Mouse (Mus musculus) neural tube, embryonic 13.5 days (tissue): ENCODE measurements around the gene Gm20388. TPM values are rescaled to one million over a fixed set of nuclear protein-coding genes. Genes with fewer than 3 reads are reported as not detected.

ENCODE experiments used
- ATAC-seq: fragments of 200-750 bp; cut with Nextera tagmentation; 2 replicates; pipeline ENCODE4 v1.8.0; 2017; ENCODE audit warnings: low read depth, mild to moderate bottlenecking, moderate TSS enrichment, moderate library complexity
- H3K27ac ChIP-seq: fragments of 300-500 bp; sonication (generic); replicated peaks from 2 replicates; pipeline ENCODE4 v1.5.1; 2015; ENCODE audit warnings: moderate library complexity, mild to moderate bottlenecking, inconsistent platforms
- H3K27me3 ChIP-seq: fragments of 300-500 bp; sonication (generic); 2 replicates; pipeline ENCODE4 v1.6.1; 2015; ENCODE audit warnings: mild to moderate bottlenecking, inconsistent platforms
- H3K36me3 ChIP-seq: fragments of 300-500 bp; sonication (generic); 2 replicates; pipeline ENCODE4 v1.6.1; 2015; ENCODE audit warnings: mild to moderate bottlenecking, inconsistent platforms
- H3K4me1 ChIP-seq: fragments of 300-500 bp; sonication (generic); replicated peaks from 2 replicates; pipeline ENCODE4 v1.6.1; 2015; ENCODE audit warnings: inconsistent platforms
- H3K4me2 ChIP-seq: fragments of 300-500 bp; sonication (generic); 2 replicates; pipeline ENCODE4 v1.6.1; 2015; ENCODE audit warnings: inconsistent platforms, mild to moderate bottlenecking, moderate library complexity
- H3K4me3 ChIP-seq: fragments of 300-500 bp; sonication (generic); 2 replicates; pipeline ENCODE4 v1.5.1; 2015; ENCODE audit warnings: mild to moderate bottlenecking, inconsistent platforms
- H3K9ac ChIP-seq: fragments of 300-500 bp; sonication (generic); 2 replicates; pipeline ENCODE4 v1.6.1; 2015; ENCODE audit warnings: moderate library complexity, mild to moderate bottlenecking, inconsistent platforms
- H3K9me3 ChIP-seq: fragments of 300-500 bp; sonication (generic); 2 replicates; pipeline ENCODE4 v1.6.1; 2016; ENCODE audit warnings: inconsistent platforms
- WGBS: fragments of 180-500 bp; shearing (Covaris S2); methylation state at CpG from one replicate; pipeline ENCODE4 v1.1.7; 2015; 5-methylcytosine and 5-hydroxymethylcytosine counted together
- polyA plus RNA-seq: library from polyadenylated mRNA; unstranded; fragments of >200 nt; fragmentation: Nextera tagmentation; extraction: Ambion mirVana; gene quantifications from 2 replicates; pipeline ENCODE4 v1.2.1, GENCODE M21; 2015

The Gm20388 gene
- polyA plus RNA-seq, 1 experiment from 2014 or later = 0.27 TPM

GRCm38 (mm10) chr8:123499556-123499955 lies 3588.9 kb downstream of the Gm20388 start:
- no peak overlapping the region for H3K27ac ChIP-seq

GRCm38 (mm10) chr8:123502192-123502591 lies 3591.6 kb downstream of the Gm20388 start:
- H3K27me3 ChIP-seq = no peaks in the 10 kb centered on the region
- H3K4me2 ChIP-seq = no peak overlapping the region
- H3K36me3 ChIP-seq = peaks cover 95% of the 10 kb centered on the region
- no peak for ATAC-seq
- H3K9ac ChIP-seq = no peak overlapping the region
- H3K4me3 ChIP-seq = no peak overlapping the region
- no peaks in the 10 kb centered on the region for H3K4me1 ChIP-seq
- H3K27ac ChIP-seq = no peak overlapping the region
- H3K9me3 ChIP-seq = no peaks in the 10 kb centered on the region
- WGBS = 93% methylated on average over 5 of the region's 5 CpGs

More at GRCm38 (mm10) chr8:123499556-123499955, 3588.9 kb downstream of the Gm20388 start:
- Histone ChIP-seq H3K9me3 (no peaks in the 10 kb centered on the region), H3K36me3 (peaks cover 95% of the 10 kb centered on the region), H3K4me3 (no peak overlapping the region), H3K27me3 (no peaks in the 10 kb centered on the region), H3K4me2 (no peak overlapping the region), H3K4me1 (no peaks in the 10 kb centered on the region), H3K9ac (no peak overlapping the region)
- 94% methylated on average over 11 of the region's 11 CpGs for WGBS
- ATAC-seq = no peak

- 0 out of 2 replicates have a peak, but pooled peaks have one; percentile 7 for ATAC-seq
- no peak overlapping the region for H3K4me3 ChIP-seq
- no peaks in the 10 kb centered on the region for H3K27me3 ChIP-seq
- H3K9ac ChIP-seq = no peak overlapping the region
- H3K9me3 ChIP-seq = no peaks in the 10 kb centered on the region
- H3K27ac ChIP-seq = no peak overlapping the region
- H3K4me2 ChIP-seq = no peak overlapping the region
- WGBS = 98% methylated on average over 6 of the region's 6 CpGs
- peaks cover 100% of the 10 kb centered on the region for H3K36me3 ChIP-seq
- no peaks in the 10 kb centered on the region for H3K4me1 ChIP-seq
Observed at GRCm38 (mm10) chr8:123503801-123504467, 3593.3 kb downstream of the Gm20388 start.

- no peak overlapping the region for H3K4me3 ChIP-seq
- no peak overlapping the region for H3K4me2 ChIP-seq
- ATAC-seq = no peak
- H3K27ac ChIP-seq = no peak overlapping the region
- no peaks in the 10 kb centered on the region for H3K27me3 ChIP-seq
- peaks cover 100% of the 10 kb centered on the region for H3K36me3 ChIP-seq
- H3K9me3 ChIP-seq = no peaks in the 10 kb centered on the region
- no peak overlapping the region for H3K9ac ChIP-seq
- 86% methylated on average over 9 of the region's 9 CpGs for whole genome bisulfite sequencing
- H3K4me1 ChIP-seq = no peaks in the 10 kb centered on the region
Observed at GRCm38 (mm10) chr8:123504591-123505195, 3594.1 kb downstream of the Gm20388 start.

GRCm38 (mm10) chr8:123505267-123505666 lies 3594.6 kb downstream of the Gm20388 start:
- Histone ChIP-seq H3K9me3 (no peaks in the 10 kb centered on the region), H3K4me2 (no peak overlapping the region), H3K4me3 (no peak overlapping the region), H3K9ac (no peak overlapping the region), H3K27me3 (no peaks in the 10 kb centered on the region), H3K36me3 (peaks cover 100% of the 10 kb centered on the region), H3K27ac (no peak overlapping the region), H3K4me1 (no peaks in the 10 kb centered on the region)
- 76% methylated on average over 4 of the region's 4 CpGs for WGBS
- no peak for ATAC-seq

- no peak for ATAC-seq
- H3K36me3 ChIP-seq = peaks cover 99% of the 10 kb centered on the region
- no peaks in the 10 kb centered on the region for H3K4me1 ChIP-seq
- WGBS = 73% methylated on average over 9 of the region's 9 CpGs
- H3K9me3 ChIP-seq = no peaks in the 10 kb centered on the region
- H3K9ac ChIP-seq = no peak overlapping the region
- no peak overlapping the region for H3K4me3 ChIP-seq
- H3K4me2 ChIP-seq = no peak overlapping the region
- H3K27ac ChIP-seq = no peak overlapping the region
- no peaks in the 10 kb centered on the region for H3K27me3 ChIP-seq
Observed at GRCm38 (mm10) chr8:123505695-123506094, 3595.1 kb downstream of the Gm20388 start.

- no peak overlapping the region for H3K9ac ChIP-seq
- 91% methylated on average over 5 of the region's 5 CpGs for WGBS
- H3K9me3 ChIP-seq = no peaks in the 10 kb centered on the region
- H3K4me3 ChIP-seq = no peak overlapping the region
- no peaks in the 10 kb centered on the region for H3K4me1 ChIP-seq
- no peak overlapping the region for H3K4me2 ChIP-seq
- H3K27me3 ChIP-seq = no peaks in the 10 kb centered on the region
- no peak for ATAC-seq
- H3K27ac ChIP-seq = no peak overlapping the region
- H3K36me3 ChIP-seq = peaks cover 94% of the 10 kb centered on the region
Observed at GRCm38 (mm10) chr8:123507153-123507552, 3596.5 kb downstream of the Gm20388 start.

GRCm38 (mm10) chr8:123510819-123511218 lies 3600.2 kb downstream of the Gm20388 start:
- 77% methylated on average over 5 of the region's 5 CpGs for WGBS
- no peak overlapping the region for H3K4me2 ChIP-seq
- no peak for ATAC-seq
- peaks cover 26% of the 10 kb centered on the region for H3K4me1 ChIP-seq
- H3K27me3 ChIP-seq = no peaks in the 10 kb centered on the region; the same call in 1 of the 2 replicates
- no peak overlapping the region for H3K4me3 ChIP-seq
- H3K9me3 ChIP-seq = no peaks in the 10 kb centered on the region
- H3K9ac ChIP-seq = no peak overlapping the region
- no peak overlapping the region for H3K27ac ChIP-seq
- peaks cover 57% of the 10 kb centered on the region for H3K36me3 ChIP-seq

- H3K9ac ChIP-seq = peak overlapping the region; percentile 96
- H3K36me3 ChIP-seq = peaks cover 24% of the 10 kb centered on the region
- 2% methylated on average over 9 of the region's 9 CpGs for WGBS
- H3K27me3 ChIP-seq = peaks cover 6% of the 10 kb centered on the region; the same call in 1 of the 2 replicates
- peak overlapping the region; percentile 70 for H3K4me2 ChIP-seq
- peak overlapping the region; percentile 96 for H3K27ac ChIP-seq
- peak overlapping the region; percentile 85 for H3K4me3 ChIP-seq
- H3K4me1 ChIP-seq = peaks cover 38% of the 10 kb centered on the region
- ATAC-seq = no peak
- no peaks in the 10 kb centered on the region for H3K9me3 ChIP-seq
Observed at GRCm38 (mm10) chr8:123514136-123514535, 3603.5 kb downstream of the Gm20388 start.

GRCm38 (mm10) chr8:123514781-123515539 lies 3604.3 kb downstream of the Gm20388 start, which contains the start of gene Dbndd1:
Gene Dbndd1 (minus strand): TSS chr8:123515463.
- Histone ChIP-seq H3K36me3 (peaks cover 16% of the 10 kb centered on the region), H3K27me3 (peaks cover 6% of the 10 kb centered on the region; the same call in 1 of the 2 replicates), H3K4me2 (peak within 1 kb of the TSS; percentile 70), H3K4me3 (peak within 1 kb of the TSS; percentile 85), H3K9me3 (no peaks in the 10 kb centered on the region), H3K4me1 (peaks cover 47% of the 10 kb centered on the region), H3K27ac (peak within 1 kb of the TSS; percentile 96), H3K9ac (peak within 1 kb of the TSS; percentile 96)
- peak; percentile 68 for ATAC-seq
- WGBS = under 1% methylated on average over 57 of the region's 63 CpGs

- H3K4me1 ChIP-seq = peaks cover 52% of the 10 kb centered on the region
Observed at GRCm38 (mm10) chr8:123515540-123515897, 3604.9 kb downstream of the Gm20388 start.

GRCm38 (mm10) chr8:123516596-123516995 lies 3606.0 kb downstream of the Gm20388 start:
- no peak for ATAC-seq
- 37% methylated on average over 2 of the region's 2 CpGs for WGBS
- peaks cover 6% of the 10 kb centered on the region for H3K36me3 ChIP-seq
- no peak overlapping the region for H3K4me3 ChIP-seq
- no peak overlapping the region for H3K4me2 ChIP-seq
- peaks cover 6% of the 10 kb centered on the region; the same call in 1 of the 2 replicates for H3K27me3 ChIP-seq
- H3K9ac ChIP-seq = no peak overlapping the region
- peaks cover 55% of the 10 kb centered on the region for H3K4me1 ChIP-seq
- no peak overlapping the region for H3K27ac ChIP-seq
- no peaks in the 10 kb centered on the region for H3K9me3 ChIP-seq

More at GRCm38 (mm10) chr8:123515540-123515897, 3604.9 kb downstream of the Gm20388 start:
- Histone ChIP-seq H3K27me3 (peaks cover 6% of the 10 kb centered on the region; the same call in 1 of the 2 replicates), H3K4me3 (peak overlapping the region; percentile 85), H3K27ac (peak overlapping the region; percentile 65), H3K9me3 (no peaks in the 10 kb centered on the region), H3K4me2 (peak overlapping the region; percentile 70), H3K36me3 (peaks cover 11% of the 10 kb centered on the region), H3K9ac (peak overlapping the region; percentile 96)
- WGBS = 1% methylated on average over 10 of the region's 11 CpGs
- ATAC-seq = no peak
